Mouse (Mus musculus): ENCODE results near the gene Ppp2r3a.

The Ppp2r3a gene

DNA sequence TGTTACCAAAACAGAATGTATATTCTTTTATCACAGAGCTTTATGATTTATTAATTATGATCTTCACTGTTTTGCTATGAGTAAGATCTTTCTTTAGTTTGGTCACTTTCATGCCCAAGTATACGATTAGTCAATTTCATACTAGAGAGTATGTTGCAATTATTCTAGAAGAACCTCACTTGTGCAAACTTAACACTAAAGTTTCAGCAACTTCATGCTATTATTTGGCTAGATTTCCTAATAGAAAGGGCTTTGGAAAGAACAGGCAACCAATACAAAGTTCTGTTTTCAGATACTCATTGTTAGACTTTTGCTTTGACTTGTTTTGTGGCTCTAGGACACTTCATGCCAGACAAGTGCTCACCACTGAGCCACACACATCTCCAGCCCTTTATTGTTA, 91.0 kb downstream of the Ppp2r3a start:
- in situ Hi-C loops (cut with MboI; ENCODE audit: low sequenced_read_pairs): no loop called here

DNA sequence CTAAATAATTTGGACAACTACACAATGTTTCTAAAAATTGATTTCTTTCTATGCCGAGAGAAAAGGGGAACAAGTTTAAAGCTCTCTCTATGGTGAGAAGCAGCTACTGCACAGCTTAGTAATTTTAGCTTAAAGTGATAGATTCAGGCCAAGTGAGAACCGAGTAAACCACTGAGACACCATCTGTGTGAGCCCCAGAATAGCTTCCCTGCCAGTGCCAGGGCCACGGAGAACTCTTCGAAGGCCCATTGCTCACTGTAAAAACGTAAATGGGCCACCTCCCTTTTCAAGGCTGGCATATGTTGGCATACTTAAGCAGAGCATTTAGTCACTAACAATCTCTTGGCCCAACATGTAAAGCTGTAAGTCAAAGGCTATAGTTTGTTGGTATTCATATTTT, 91.5 kb downstream of the Ppp2r3a start:
- in situ Hi-C loops (cut with MboI; ENCODE audit: low sequenced_read_pairs): no loop called here

DNA sequence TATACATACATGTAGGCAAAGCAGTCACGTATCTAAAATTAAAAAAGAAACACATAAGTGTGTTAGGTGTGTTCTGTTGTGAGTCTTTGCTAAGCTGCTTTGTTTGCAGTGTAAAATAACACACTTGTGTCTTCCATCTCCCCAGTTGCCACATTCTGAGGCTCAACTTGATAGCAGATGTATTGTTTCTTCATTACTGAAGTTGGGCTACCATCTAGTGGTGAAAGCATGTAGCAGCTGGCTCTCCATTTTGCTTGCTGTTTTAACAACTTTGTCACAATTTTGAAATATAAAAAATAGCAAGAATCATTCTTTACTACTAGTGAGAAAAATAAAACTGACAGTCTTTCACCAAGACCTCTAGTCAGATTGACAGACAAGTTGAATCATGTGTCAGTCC, 92.2 kb downstream of the Ppp2r3a start:
- in situ Hi-C loops (cut with MboI; ENCODE audit: low sequenced_read_pairs): loop anchor here (10.0 kb wide), 2 partner anchors 515 to 705 kb away; no protein-coding TSS in a partner anchor

DNA sequence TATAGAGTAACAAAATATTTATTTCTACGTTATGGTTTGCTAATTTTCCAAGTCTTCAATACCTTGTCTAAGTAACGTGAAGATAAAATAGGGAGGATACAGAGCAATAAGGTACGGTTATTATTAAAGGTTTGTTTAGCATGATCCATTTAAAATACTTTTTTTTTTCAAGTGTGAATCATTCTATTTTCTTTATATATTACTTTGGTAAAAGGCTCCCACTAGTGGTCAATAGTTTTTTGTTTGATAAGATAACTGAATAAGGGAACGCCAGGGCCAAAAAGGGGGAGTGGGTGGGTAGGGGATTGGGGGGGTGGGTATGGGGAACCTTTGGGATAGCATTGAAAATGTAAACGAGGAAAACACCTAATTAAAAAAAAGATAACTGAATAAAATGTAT, 98.7 kb downstream of the Ppp2r3a start:
- in situ Hi-C loops (cut with MboI; ENCODE audit: low sequenced_read_pairs): loop anchor here (10.0 kb wide), 2 partner anchors 508 to 698 kb away; no protein-coding TSS in a partner anchor

DNA sequence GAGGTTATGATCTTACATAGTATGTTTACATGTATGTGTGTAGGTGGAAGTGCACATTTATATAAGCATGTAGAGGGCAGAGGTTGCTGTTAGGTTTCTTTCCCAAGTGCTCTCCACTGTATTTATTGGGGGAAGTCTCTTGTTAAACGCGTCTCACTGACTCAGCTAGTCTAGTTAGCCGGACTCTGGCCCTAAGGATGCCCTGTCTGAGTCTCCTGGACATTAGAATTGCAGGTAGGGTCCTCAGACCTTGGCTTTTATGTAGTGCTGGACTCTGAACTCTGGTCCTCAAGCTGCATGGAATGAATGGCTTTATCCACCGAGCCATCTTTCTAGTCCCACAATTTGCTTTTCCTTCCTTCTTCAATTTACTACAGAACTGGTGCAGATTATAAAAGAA, 108.0 kb downstream of the Ppp2r3a start:
- in situ Hi-C loops (cut with MboI; ENCODE audit: low sequenced_read_pairs): no loop called here

DNA sequence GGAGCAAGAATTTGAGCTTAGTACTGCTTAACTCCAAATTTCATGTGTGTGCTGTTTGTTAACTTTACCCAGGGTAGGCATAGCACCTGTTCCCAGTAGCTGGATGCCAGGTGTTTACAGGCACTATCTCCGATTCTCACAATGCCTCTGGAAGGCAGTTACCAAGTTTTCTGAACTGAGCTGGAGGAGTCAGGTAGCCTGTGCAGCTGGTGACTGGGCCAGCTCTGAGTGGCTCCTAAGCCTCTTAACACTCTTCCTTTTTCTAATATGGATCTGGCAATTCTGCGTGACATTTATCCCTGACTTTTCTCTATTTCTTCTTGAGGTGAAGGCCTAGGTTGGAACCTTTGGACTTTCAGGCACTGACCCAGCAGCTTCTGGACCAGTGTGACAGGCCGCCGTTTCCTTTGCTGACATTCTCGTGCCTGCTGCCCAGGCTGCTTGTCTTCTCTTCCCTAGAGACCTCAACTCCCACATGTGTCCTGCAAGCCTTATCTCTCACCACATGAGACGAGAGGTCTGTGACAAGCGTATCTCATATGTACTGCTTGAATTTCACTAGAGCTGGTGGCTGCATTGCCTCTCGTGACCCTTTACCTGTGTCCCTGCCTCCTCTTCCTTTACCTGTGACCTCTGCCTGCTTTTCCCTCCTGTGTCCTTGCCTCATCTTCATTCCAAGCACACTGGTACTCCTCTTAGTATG, 137.3 kb downstream of the Ppp2r3a start:
- in situ Hi-C loops (cut with MboI; ENCODE audit: low sequenced_read_pairs): no loop called here

DNA sequence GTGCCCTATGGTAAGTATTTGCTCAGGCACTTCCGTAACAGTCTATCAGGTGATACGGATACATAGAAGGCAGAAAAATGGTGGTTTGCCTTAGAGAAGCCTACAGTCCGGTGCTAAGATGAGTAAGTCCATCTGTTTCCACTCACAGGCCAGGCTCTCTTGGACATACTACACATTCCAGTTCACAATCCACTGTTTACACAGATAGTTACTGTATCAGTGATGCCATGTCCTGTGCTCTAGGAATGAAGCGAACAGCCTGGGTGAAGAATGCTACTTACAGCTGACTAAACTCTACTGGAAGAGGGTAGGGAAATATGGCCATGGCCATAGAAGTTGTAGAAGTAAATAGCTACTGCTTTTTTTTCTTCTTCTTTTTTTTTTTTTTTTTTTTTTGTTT, 138.3 kb downstream of the Ppp2r3a start:
- in situ Hi-C loops (cut with MboI; ENCODE audit: low sequenced_read_pairs): no loop called here

DNA sequence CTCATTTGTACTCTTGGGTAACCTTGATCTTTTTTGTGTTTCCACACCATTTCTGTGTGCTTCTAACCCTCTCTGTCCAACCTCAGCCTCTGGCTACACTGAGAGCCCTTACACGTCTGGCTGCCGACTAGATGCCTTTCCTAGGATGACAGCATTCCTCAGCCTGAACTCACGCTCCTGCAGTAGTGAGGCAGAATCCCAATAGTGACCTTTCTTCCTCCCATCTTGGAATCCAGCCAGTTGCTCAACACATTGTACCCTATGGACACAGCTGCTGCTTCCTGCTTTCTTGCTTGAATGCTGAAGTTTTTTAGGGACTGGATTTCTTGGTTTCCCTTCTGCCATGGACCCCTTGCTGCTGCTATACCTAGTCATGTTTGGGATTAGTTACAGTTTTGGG, 141.6 kb downstream of the Ppp2r3a start:
- in situ Hi-C loops (cut with MboI; ENCODE audit: low sequenced_read_pairs): no loop called here

DNA sequence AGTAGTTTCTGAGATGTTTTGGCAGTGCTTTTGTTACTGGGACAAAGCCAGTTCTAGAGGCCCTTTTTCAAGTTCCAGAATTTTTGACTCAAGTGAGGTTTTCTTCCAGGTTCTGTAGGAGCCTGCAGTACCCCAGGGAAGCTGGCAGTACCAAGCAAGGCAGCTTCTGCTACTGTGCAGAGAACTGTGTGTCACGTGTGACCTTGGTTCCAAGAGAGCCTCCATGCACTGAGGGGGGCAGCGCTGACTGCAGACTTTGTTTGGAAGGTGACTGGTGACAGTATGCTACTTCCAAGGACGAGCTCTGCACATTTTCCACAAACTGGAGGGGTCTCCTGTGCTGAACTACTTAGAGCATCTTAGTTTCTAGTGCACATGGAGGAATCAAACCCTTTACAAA, 144.2 kb downstream of the Ppp2r3a start:
- in situ Hi-C loops (cut with MboI; ENCODE audit: low sequenced_read_pairs): no loop called here

DNA sequence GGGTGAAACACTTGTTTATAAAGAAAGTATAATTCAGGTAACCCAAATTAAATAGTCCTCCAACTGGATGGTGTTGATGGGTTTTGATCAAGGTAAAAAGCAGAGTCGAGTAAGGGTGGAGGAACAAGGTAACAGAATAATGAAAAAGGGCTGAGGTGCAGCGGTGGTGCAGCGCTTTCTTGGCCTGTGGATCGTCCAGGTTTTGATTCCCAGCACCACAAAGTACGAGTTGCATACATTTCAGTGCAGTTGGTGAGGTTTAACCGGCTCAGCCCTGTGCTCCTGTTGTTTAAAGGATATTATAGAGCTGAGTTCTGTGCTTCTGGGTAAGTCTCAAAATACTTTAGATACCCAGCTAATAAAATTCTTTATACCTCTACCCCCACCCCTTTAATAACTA, 145.9 kb downstream of the Ppp2r3a start:
- in situ Hi-C loops (cut with MboI; ENCODE audit: low sequenced_read_pairs): no loop called here

DNA sequence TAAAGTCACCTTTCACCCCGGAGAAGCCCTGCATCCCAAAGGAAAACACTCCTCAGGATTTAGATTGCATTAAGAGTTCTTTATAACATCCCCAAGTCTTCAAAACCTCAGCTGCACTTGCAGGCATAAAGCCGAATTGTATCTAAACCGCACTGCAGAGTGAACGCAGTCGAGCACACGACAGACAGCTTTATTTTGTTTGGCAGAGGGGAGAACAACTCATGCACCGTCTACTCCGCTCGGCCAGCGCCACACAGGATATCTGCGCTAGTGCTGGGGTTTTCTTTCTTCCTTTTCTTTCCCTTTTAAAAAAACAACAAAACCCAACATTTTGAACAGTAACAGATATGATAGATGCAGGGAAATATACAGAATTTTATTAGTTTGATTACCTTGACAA, 146.7 kb downstream of the Ppp2r3a start:
- in situ Hi-C loops (cut with MboI; ENCODE audit: low sequenced_read_pairs): no loop called here

DNA sequence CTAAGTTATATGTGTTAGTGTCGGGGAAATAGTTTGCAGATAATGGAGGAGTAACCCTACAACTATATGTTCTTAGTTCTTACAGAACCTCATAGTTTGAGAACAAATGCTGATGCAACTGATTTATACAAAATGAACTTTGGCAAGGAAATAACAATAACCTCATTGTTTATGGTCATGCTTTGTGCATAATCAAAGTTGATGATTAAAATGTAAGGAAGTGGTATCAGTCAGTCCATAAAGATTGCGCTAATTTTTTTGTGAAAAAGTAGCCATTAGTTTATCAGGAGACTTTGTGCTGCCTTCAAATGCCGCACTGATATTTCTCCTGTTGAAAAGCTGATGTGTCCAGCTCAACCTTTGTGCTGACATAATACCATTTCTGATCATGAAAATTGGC, 149.3 kb downstream of the Ppp2r3a start:
- in situ Hi-C loops (cut with MboI; ENCODE audit: low sequenced_read_pairs): no loop called here

DNA sequence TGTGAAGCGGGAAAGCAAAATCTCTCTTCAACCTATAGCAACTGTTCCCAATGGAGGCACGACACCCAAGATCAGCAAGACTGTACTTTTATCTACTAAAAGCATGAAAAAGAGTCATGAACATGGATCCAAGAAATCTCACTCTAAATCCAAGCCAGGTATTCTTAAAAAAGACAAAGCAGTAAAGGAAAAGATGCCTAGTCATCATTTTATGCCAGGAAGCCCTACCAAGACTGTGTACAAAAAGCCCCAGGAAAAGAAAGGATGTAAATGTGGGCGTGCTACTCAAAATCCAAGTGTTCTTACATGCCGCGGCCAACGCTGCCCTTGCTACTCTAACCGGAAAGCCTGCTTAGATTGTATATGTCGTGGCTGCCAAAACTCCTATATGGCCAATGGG, 150.0 kb downstream of the Ppp2r3a start:
- in situ Hi-C loops (cut with MboI; ENCODE audit: low sequenced_read_pairs): no loop called here

DNA sequence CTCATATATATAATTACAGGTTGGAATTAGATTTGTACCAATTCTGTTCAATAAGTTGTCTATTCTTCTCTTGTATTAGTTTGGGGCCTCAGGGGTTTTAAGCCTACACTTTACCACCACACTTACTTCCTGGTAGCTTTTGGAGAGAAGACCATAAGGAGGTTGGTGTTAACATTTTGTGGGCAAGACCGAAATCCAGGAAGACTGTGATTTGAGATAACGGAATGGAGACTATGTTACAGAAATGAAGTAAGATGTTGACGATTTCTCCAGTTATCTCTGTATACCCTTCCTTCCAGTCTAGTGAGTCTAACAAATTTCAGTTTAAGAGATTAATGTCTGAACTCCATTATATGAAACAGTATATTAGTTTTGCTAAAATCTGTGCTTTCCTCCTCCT, 151.4 kb downstream of the Ppp2r3a start:
- in situ Hi-C loops (cut with MboI; ENCODE audit: low sequenced_read_pairs): no loop called here

DNA sequence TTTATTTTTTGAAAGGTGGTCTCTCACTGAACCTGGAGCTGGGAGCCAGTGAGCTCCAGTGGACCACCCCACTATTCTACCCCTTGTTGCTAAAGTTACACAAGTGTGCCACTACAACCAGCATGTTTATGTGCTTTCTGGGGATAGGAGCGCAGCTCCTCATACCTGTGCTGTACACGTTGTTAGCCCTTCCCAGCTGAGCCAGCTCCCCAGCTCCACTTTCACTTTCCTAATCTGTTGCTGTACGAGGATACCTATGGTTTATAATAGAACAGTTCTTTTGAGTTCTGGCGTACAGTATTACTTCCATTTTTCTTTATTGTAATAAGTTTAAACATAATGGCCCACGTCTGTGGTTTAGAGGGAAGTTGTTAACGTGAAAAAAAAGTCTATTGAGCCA, 152.2 kb downstream of the Ppp2r3a start:
- in situ Hi-C loops (cut with MboI; ENCODE audit: low sequenced_read_pairs): no loop called here

DNA sequence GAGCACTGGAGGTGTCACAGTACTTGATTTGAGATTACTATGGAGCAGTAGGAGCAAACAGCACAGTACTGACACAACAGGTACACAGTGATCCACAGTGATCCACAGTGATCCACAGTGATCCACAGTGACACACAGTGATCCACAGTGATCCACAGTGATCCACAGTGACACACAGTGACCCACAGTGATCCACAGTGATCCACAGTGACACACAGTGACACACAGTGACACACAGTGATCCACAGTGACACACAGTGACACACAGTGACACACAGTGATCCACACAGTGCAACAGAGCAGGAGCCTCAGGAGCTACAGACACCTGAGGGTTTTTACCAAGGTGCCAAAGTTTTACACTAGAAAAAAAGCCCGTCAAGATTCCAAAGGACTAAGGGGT, 154.1 kb downstream of the Ppp2r3a start:
- in situ Hi-C loops (cut with MboI; ENCODE audit: low sequenced_read_pairs): no loop called here

DNA sequence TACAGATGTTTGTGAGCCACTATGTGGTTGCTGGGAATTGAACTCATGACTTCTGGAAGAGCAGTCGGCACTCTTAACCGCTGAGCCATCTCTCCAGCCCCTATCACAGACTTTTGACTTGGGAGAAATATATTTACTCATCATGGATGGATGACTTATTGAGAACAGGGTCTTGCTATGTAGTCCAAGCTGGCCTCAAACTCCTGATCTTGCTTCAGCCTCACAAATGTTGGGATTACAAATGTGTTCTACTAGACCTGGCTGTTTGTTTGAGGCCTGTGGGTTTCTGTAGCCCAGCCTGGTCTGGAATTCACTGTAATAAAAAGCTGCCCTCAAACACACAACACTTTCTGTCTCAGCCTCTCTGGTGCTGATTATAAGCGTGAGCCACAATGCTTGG, 155.1 kb downstream of the Ppp2r3a start:
- in situ Hi-C loops (cut with MboI; ENCODE audit: low sequenced_read_pairs): no loop called here

DNA sequence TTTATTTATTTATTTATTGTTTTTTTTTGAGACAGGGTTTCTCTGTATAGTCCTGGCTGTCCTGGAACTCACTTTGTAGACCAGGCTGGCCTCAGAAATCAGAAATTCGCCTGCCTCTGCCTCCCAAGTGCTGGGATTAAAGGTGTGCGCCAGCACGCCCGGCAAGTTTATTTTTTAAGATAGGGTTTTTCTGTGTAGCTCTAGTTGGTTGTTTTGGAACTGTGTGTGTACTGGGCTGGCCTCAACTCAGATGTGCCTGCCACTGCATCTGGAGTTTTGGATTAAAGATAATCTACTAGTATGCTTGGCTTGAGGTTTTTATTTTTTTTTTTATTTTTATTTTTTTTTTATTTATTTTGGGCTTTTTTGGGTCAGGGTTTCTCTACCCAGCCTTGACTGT, 156.2 kb downstream of the Ppp2r3a start:
- in situ Hi-C loops (cut with MboI; ENCODE audit: low sequenced_read_pairs): no loop called here

DNA sequence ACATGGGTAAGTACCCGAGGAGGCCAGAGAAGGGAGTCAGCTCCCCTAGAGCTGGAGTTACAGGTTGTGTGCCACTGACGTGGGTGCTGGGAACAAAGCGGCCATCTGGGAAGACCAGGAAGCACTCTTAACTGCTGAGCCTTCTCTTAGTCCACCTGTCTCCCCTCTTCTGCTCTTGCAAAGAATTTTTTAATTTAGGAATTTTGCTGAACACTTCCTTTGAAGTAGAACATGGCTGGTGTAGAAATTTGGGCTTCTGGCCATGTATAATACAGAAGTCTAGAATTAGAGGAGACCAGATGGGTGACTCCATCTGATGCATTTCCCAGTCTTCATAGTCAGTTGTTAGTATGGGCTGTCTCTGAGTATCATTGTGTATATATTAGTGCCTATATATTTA, 167.9 kb downstream of the Ppp2r3a start:
- in situ Hi-C loops (cut with MboI; ENCODE audit: low sequenced_read_pairs): no loop called here

DNA sequence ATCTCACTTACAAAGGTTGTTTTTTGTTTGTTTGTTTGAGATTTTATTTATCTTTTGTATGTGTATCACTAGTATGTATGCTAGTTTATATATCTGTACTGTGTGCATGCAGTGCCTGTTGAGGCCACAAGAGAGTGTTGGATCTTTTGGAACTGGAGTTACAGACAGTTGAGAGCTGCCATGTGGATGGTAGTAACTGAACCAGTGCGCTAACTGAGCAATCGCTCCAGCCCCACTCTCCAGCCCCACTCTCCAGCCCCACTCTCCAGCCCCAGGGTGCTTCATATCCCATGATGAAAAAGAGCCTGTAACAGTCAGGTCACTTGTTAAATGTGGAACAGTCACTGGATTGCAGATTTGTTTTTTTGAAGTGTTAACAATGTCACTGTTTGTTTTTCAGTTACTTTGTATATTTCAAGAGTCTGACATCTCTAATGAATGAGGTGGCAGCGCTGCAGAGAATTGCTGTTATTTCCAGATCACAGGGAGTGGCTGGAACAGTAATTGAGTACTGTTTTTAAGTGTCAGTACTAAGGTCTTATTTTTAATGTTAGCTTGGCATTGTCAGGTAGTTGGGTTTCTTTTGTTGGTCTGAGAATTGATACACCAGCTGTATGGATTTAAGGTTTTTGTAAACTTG, 171.4 kb downstream of the Ppp2r3a start:
- in situ Hi-C loops (cut with MboI; ENCODE audit: low sequenced_read_pairs): no loop called here

DNA sequence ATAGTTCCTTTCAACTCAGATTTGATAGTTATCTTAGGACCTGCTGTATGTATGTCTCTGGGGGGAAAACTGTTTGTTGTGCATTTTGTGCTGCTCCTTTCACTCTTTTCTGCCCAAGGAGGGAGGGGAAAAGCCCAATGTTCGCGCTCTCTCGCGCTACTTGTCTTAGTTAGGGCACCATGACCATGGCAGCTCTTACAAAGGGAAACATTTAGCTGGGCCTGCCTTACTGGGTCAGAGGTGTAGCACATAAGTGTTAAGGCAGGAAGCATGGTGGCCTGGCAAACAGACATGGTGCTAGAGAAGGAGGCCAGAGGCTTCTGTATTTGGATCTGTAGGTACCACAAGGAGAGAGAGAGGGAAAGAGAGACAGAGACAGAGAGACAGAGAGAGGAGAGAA, 173.0 kb downstream of the Ppp2r3a start:
- in situ Hi-C loops (cut with MboI; ENCODE audit: low sequenced_read_pairs): no loop called here

DNA sequence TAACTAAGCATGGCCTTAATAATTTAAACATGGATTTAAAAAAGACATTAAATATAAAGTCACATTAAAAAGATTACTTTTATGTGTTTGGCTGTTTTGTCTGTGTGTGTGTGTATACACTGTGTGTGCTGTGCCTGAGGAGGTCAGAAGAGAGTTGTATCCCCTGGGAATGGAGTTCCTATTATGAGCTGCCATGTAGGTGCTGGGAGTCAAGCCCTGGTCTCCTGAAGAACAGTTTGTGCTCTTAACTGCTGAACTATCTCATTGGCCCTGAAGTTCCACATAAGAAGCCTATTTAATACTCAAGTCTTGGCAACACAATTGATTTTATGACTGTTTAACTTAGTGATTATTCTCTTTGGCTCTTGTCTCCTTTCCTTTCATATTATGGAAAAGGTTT, 174.1 kb downstream of the Ppp2r3a start:
- in situ Hi-C loops (cut with MboI; ENCODE audit: low sequenced_read_pairs): no loop called here

Data from CH12F3 (cell line).